Mouse (Mus musculus) forebrain, embryonic 11.5 days (tissue): ENCODE results near the gene Dync1h1. TPM values are rescaled to one million over a fixed set of nuclear protein-coding genes. Genes with fewer than 3 reads are reported as not detected.
"Not testable (repeated sequence)": the region's sequence is repeated elsewhere in the genome, so short reads cannot be mapped to it uniquely, and the experiment has no call there.

Experiments used
- ATAC-seq: fragments of 200-750 bp; cut with Nextera tagmentation; replicated peaks from 2 replicates; pipeline ENCODE4 v1.8.0; 2017; ENCODE audit warnings: moderate TSS enrichment; ENCODE audit not compliant: low FRiP score
- DNase-seq: peaks from one replicate; pipeline ENCODE4 v3.0.0-alpha.2; 2017; ENCODE audit warnings: low spot score
- H3K27ac ChIP-seq: fragments of 300-500 bp; sonication (generic); 2 replicates; pipeline ENCODE4 v1.5.1; 2014; ENCODE audit warnings: low read depth, low read length
- H3K27me3 ChIP-seq: fragments of 300-500 bp; sonication (generic); 2 replicates; pipeline ENCODE4 v1.6.1; 2014; ENCODE audit warnings: mild to moderate bottlenecking, low read length, mixed read lengths; ENCODE audit not compliant: control insufficient read depth, insufficient read depth
- H3K36me3 ChIP-seq: fragments of 300-500 bp; sonication (generic); 2 replicates; pipeline ENCODE4 v1.6.1; 2014; ENCODE audit warnings: mild to moderate bottlenecking, low read length, moderate library complexity, mixed read lengths; ENCODE audit not compliant: control insufficient read depth, insufficient read depth
- H3K4me1 ChIP-seq: fragments of 300-500 bp; sonication (generic); replicated peaks from 2 replicates; pipeline ENCODE4 v1.6.1; 2014; ENCODE audit warnings: low read length, mixed read lengths; ENCODE audit not compliant: control insufficient read depth, insufficient read depth
- H3K4me2 ChIP-seq: fragments of 300-500 bp; sonication (generic); 2 replicates; pipeline ENCODE4 v1.6.1; 2014; ENCODE audit warnings: low read depth, mild to moderate bottlenecking, low read length, moderate library complexity, mixed read lengths; ENCODE audit not compliant: severe bottlenecking
- H3K4me3 ChIP-seq: fragments of 300-500 bp; sonication (generic); 2 replicates; pipeline ENCODE4 v1.5.1; 2014; ENCODE audit warnings: low read depth, low read length
- H3K9ac ChIP-seq: fragments of 300-500 bp; sonication (generic); 2 replicates; pipeline ENCODE4 v1.6.1; 2014; ENCODE audit warnings: low read length
- H3K9me3 ChIP-seq: fragments of 300-500 bp; sonication (generic); 2 replicates; pipeline ENCODE4 v1.6.1; 2016; ENCODE audit warnings: low read length, mixed read lengths; ENCODE audit not compliant: control insufficient read depth
- WGBS: fragments of 180-500 bp; shearing (Covaris S2); extraction: QIAGEN DNeasy Blood & Tissue Kit; methylation state at CpG from one replicate; pipeline ENCODE4 v1.1.7; 2014; 5-methylcytosine and 5-hydroxymethylcytosine counted together
- polyA plus RNA-seq: library from polyadenylated mRNA; unstranded; fragments of >200 nt; fragmentation: Nextera tagmentation; extraction: Ambion mirVana; gene quantifications from 2 replicates; pipeline ENCODE4 v1.2.1, GENCODE M21; 2014

Dync1h1 gene
- polyA plus RNA-seq, 1 experiment from 2014 or later = 90.8 TPM

DNA sequence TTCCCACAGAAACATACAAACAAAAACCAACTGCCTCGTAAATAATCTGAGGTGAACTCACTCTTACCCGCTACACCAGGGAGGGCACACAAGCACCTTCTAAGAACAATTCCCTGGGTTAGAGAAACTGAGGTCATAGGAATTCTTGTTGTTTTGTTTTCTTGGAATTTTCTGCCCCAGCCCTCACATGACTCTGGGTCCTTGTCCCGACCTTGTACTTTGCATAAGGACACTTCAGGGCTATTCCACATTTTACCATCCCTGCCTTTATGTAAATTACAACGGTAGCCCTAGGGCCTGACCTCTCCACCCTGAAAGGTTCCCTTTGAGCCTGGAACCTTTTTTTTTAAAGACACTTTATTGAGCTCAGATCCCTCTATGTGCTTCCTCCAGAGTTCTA lies 101.3 kb downstream of the Dync1h1 start, which contains the start of gene Hsp90aa1:
TSS of gene Hsp90aa1 (minus strand) at position 173 of the 400 bp plus-strand sequence.
- Histone ChIP-seq H3K27ac (no peak within 1 kb of the TSS), H3K9ac (no peak within 1 kb of the TSS)
- ATAC-seq = no peak

GRCm38 (mm10) chr12:110703008-110703471 lies 101.8 kb downstream of the Dync1h1 start:
- H3K9me3 ChIP-seq = no peaks in the 10 kb centered on the region
- DNase-seq (peak; percentile 93), ATAC-seq (peak; percentile 67; the same call in 1 of the 2 replicates)
- no peak overlapping the region for H3K9ac ChIP-seq
- 36% methylated on average over 8 of the region's 8 CpGs for WGBS
- H3K36me3 ChIP-seq = no peaks in the 10 kb centered on the region
- peaks cover 2% of the 10 kb centered on the region; the same call in 1 of the 2 replicates for H3K4me1 ChIP-seq
- no peak overlapping the region for H3K4me2 ChIP-seq
- no peak overlapping the region for H3K4me3 ChIP-seq
- no peak overlapping the region for H3K27ac ChIP-seq
- no peaks in the 10 kb centered on the region for H3K27me3 ChIP-seq

More for the DNA sequence above, 101.3 kb downstream of the Dync1h1 start, which contains the start of gene Hsp90aa1:
- Histone ChIP-seq H3K9me3 (no peaks in the 10 kb centered on the region), H3K4me3 (no peak within 1 kb of the TSS), H3K4me2 (no peak within 1 kb of the TSS), H3K36me3 (no peaks in the 10 kb centered on the region), H3K27me3 (no peaks in the 10 kb centered on the region), H3K4me1 (peaks cover 2% of the 10 kb centered on the region; the same call in 1 of the 2 replicates)
- DNase-seq = no peak
- 54% methylated on average over 4 of the region's 4 CpGs for WGBS

GRCm38 (mm10) chr12:110703682-110704081 lies 102.4 kb downstream of the Dync1h1 start:
- H3K27me3 ChIP-seq = no peaks in the 10 kb centered on the region
- peaks cover 2% of the 10 kb centered on the region; the same call in 1 of the 2 replicates for H3K4me1 ChIP-seq
- ATAC-seq = no peak
- no peaks in the 10 kb centered on the region for H3K9me3 ChIP-seq
- H3K4me3 ChIP-seq = no peak overlapping the region
- no peaks in the 10 kb centered on the region for H3K36me3 ChIP-seq
- no peak overlapping the region for H3K9ac ChIP-seq
- WGBS = 72% methylated on average over 7 of the region's 7 CpGs
- no peak for DNase-seq
- H3K27ac ChIP-seq = no peak overlapping the region
- no peak overlapping the region for H3K4me2 ChIP-seq

DNA sequence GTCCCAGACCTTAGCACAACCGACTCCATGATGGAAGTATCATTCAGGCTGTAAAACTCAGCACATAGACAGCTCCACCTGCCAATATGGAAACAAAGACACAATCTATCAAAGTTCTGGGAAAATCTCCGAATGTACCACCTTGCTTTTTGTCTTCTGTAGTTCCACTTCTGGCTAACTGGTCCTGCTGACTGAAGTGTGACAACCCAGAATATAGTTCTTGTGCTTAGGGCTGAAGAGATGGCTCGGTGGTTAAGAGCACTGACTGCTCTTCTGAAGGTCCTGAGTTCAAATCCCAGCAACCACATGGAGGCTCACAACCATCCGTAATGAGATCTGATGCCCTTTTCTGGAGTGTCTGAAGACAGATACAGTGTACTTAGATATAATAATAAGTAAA lies 104.2 kb downstream of the Dync1h1 start:
- H3K36me3 ChIP-seq, H3K4me1 ChIP-seq, H3K4me2 ChIP-seq, H3K4me3 ChIP-seq, ATAC-seq, H3K9ac ChIP-seq, DNase-seq, H3K9me3 ChIP-seq, H3K27me3 ChIP-seq, H3K27ac ChIP-seq: not testable (repeated sequence)
- 80% methylated on average over 4 of the region's 4 CpGs for WGBS

GRCm38 (mm10) chr12:110706337-110707231 lies 105.3 kb downstream of the Dync1h1 start:
- Histone ChIP-seq H3K36me3 (no peaks in the 10 kb centered on the region), H3K4me2 (peak overlapping the region; percentile 59), H3K9ac (peak overlapping the region; percentile 39; the same call in 1 of the 2 replicates), H3K4me3 (peak overlapping the region; percentile 28), H3K27me3 (no peaks in the 10 kb centered on the region), H3K4me1 (peaks cover 2% of the 10 kb centered on the region; the same call in 1 of the 2 replicates), H3K27ac (0 out of 2 replicates have a peak overlapping the region, but pooled peaks have one; percentile 18), H3K9me3 (no peaks in the 10 kb centered on the region)
- ATAC-seq = peak; percentile 77
- WGBS = 1% methylated on average over 27 of the region's 27 CpGs
- peak; percentile 77 for DNase-seq

DNA sequence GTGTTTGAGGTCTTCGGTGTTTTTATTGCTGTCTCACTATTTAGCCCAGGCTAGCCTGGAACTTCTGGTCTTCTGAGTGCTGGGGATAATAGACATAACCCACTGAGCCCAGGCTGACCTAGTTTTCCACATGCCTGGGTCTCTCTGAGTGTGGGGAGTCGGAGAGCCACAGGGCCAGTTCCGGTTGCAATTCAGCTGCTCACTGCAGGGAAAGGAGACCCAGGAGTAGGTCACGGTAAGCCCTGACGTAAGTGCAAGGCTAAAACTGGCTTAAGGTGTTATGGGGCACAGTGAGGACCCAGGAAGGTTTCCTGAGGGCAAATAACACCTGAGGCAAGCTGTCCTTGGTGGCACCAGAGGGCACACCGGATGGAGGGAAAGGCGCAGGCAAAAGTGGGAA lies 106.2 kb downstream of the Dync1h1 start:
- WGBS = 89% methylated on average over 7 of the region's 7 CpGs
- Histone ChIP-seq H3K4me3 (no peak overlapping the region), H3K36me3 (no peaks in the 10 kb centered on the region), H3K27ac (no peak overlapping the region), H3K9ac (no peak overlapping the region), H3K4me2 (0 out of 2 replicates have a peak overlapping the region, but pooled peaks have one; percentile 59), H3K4me1 (peaks cover 2% of the 10 kb centered on the region; the same call in 1 of the 2 replicates), H3K9me3 (no peaks in the 10 kb centered on the region), H3K27me3 (no peaks in the 10 kb centered on the region)
- no peak for DNase-seq
- no peak for ATAC-seq

DNA sequence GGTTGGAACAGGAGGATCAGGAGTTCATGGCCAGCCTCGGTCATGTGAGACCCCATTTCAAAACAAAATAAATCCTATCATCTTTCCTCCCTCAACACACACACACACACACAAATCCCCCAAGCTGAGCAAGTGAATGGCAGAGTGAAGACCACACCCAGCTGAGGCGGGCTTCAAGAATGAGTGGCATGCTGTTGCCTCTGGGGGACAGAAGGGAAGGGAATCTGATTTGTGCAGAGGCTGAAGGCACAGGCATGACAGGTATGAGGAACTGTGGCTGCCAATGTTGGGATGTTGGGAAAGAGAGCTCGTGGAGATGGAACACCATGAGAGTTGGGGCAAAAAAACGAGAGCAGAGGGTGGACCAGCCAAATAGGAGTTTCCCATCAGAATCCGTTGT lies 110.0 kb downstream of the Dync1h1 start:
- DNase-seq (no peak), ATAC-seq (no peak)
- WGBS = 80% methylated on average over 5 of the region's 5 CpGs
- H3K9ac ChIP-seq = no peak overlapping the region
- H3K4me2 ChIP-seq = no peak overlapping the region
- peaks cover 2% of the 10 kb centered on the region; the same call in 1 of the 2 replicates for H3K4me1 ChIP-seq
- no peak overlapping the region for H3K27ac ChIP-seq
- no peaks in the 10 kb centered on the region for H3K9me3 ChIP-seq
- H3K27me3 ChIP-seq = no peaks in the 10 kb centered on the region
- no peak overlapping the region for H3K4me3 ChIP-seq
- H3K36me3 ChIP-seq = no peaks in the 10 kb centered on the region

- 93% methylated on average over 6 of the region's 6 CpGs for WGBS
Measured at GRCm38 (mm10) chr12:110713784-110714183, 112.5 kb downstream of the Dync1h1 start.

More at GRCm38 (mm10) chr12:110713784-110714183, 112.5 kb downstream of the Dync1h1 start:
- H3K4me1 ChIP-seq = no peaks in the 10 kb centered on the region
- H3K27ac ChIP-seq = no peak overlapping the region
- no peak overlapping the region for H3K4me3 ChIP-seq
- no peaks in the 10 kb centered on the region for H3K9me3 ChIP-seq
- ATAC-seq (no peak), DNase-seq (no peak)
- no peaks in the 10 kb centered on the region for H3K27me3 ChIP-seq
- no peak overlapping the region for H3K4me2 ChIP-seq
- H3K36me3 ChIP-seq = no peaks in the 10 kb centered on the region
- no peak overlapping the region for H3K9ac ChIP-seq
